Mouse (Mus musculus): ENCODE data around the gene Gm826. TPM values are rescaled to one million over a fixed set of nuclear protein-coding genes. Genes with fewer than 3 reads are reported as not detected.

Gm826 gene
- polyA plus RNA-seq, 1 experiment from 2014 or later: not detected

GRCm38 (mm10) chr2:160351038-160351574, 17.1 kb upstream of the Gm826 start:
- Histone ChIP-seq H3K4me3 (replicated peaks) (no peak overlapping the region), H3K4me1 (no peaks in the 10 kb centered on the region), H3K9ac (replicated peaks) (no peak overlapping the region), H3K27me3 (replicated peaks) (peaks cover 20% of the 10 kb centered on the region), H3K9me3 (replicated peaks) (no peaks in the 10 kb centered on the region), H3K27ac (replicated peaks) (no peak overlapping the region), H3K4me2 (no peak overlapping the region), H3K36me3 (no peaks in the 10 kb centered on the region)
- no peak for ATAC-seq (ENCODE audit: low FRiP score)
- 25% methylated on average over 8 of the region's 8 CpGs for WGBS

GRCm38 (mm10) chr2:160349578-160349977, 15.6 kb upstream of the Gm826 start:
- Histone ChIP-seq H3K4me1 (no peaks in the 10 kb centered on the region), H3K9me3 (replicated peaks) (no peaks in the 10 kb centered on the region), H3K4me3 (replicated peaks) (no peak overlapping the region), H3K9ac (replicated peaks) (no peak overlapping the region), H3K27ac (replicated peaks) (no peak overlapping the region), H3K4me2 (no peak overlapping the region), H3K27me3 (replicated peaks) (peaks cover 19% of the 10 kb centered on the region), H3K36me3 (no peaks in the 10 kb centered on the region)
- no peak for ATAC-seq (ENCODE audit: low FRiP score)
- 85% methylated on average over 4 of the region's 4 CpGs for WGBS

GRCm38 (mm10) chr2:160348796-160349195, 14.8 kb upstream of the Gm826 start:
- Histone ChIP-seq H3K4me2 (no peak overlapping the region), H3K36me3 (no peaks in the 10 kb centered on the region), H3K4me3 (replicated peaks) (no peak overlapping the region), H3K27me3 (replicated peaks) (peaks cover 17% of the 10 kb centered on the region), H3K9ac (replicated peaks) (no peak overlapping the region), H3K27ac (replicated peaks) (no peak overlapping the region), H3K9me3 (replicated peaks) (no peaks in the 10 kb centered on the region), H3K4me1 (no peaks in the 10 kb centered on the region)
- ATAC-seq (ENCODE audit: low FRiP score): no peak
- 39% methylated on average over 7 of the region's 7 CpGs for WGBS

GRCm38 (mm10) chr2:160348072-160348604, 14.2 kb upstream of the Gm826 start:
- Histone ChIP-seq H3K36me3 (no peaks in the 10 kb centered on the region), H3K27ac (replicated peaks) (no peak overlapping the region), H3K4me2 (no peak overlapping the region), H3K4me3 (replicated peaks) (no peak overlapping the region), H3K27me3 (replicated peaks) (peaks cover 11% of the 10 kb centered on the region; the same call in 1 of the 2 replicates), H3K9me3 (replicated peaks) (no peaks in the 10 kb centered on the region), H3K4me1 (no peaks in the 10 kb centered on the region), H3K9ac (replicated peaks) (no peak overlapping the region)
- ATAC-seq (ENCODE audit: low FRiP score): no peak
- 66% methylated on average over 4 of the region's 4 CpGs for WGBS

- H3K36me3 ChIP-seq: no peaks in the 10 kb centered on the region
- H3K27me3 ChIP-seq (replicated peaks): peaks cover 7% of the 10 kb centered on the region; the same call in 1 of the 2 replicates
- no peak overlapping the region for H3K27ac ChIP-seq (replicated peaks)
- ATAC-seq (ENCODE audit: low FRiP score): no peak
- no peak overlapping the region for H3K4me2 ChIP-seq
- H3K4me1 ChIP-seq: no peaks in the 10 kb centered on the region
- H3K4me3 ChIP-seq (replicated peaks): no peak overlapping the region
- H3K9me3 ChIP-seq (replicated peaks): no peaks in the 10 kb centered on the region
- no peak overlapping the region for H3K9ac ChIP-seq (replicated peaks)
These were observed 11.7 kb upstream of the Gm826 start for GRCm38 (mm10) chr2:160345644-160346043.

GRCm38 (mm10) chr2:160340121-160340520, 6.2 kb upstream of the Gm826 start:
- H3K4me2 ChIP-seq: no peak overlapping the region
- no peak overlapping the region for H3K27ac ChIP-seq (replicated peaks)

GRCm38 (mm10) chr2:160339595-160339994, 5.6 kb upstream of the Gm826 start:
- Histone ChIP-seq H3K27me3 (replicated peaks) (0 out of 2 replicates have a peak, but pooled peaks cover 6% of the 10 kb centered on the region), H3K36me3 (no peaks in the 10 kb centered on the region), H3K9ac (replicated peaks) (no peak overlapping the region), H3K27ac (replicated peaks) (no peak overlapping the region), H3K4me2 (no peak overlapping the region), H3K4me1 (no peaks in the 10 kb centered on the region), H3K9me3 (replicated peaks) (no peaks in the 10 kb centered on the region), H3K4me3 (replicated peaks) (no peak overlapping the region)
- no peak for ATAC-seq (ENCODE audit: low FRiP score)
- WGBS: 97% methylated on average over 5 of the region's 5 CpGs

More at GRCm38 (mm10) chr2:160340121-160340520, 6.2 kb upstream of the Gm826 start:
- Histone ChIP-seq H3K4me3 (replicated peaks) (no peak overlapping the region), H3K4me1 (no peaks in the 10 kb centered on the region), H3K36me3 (no peaks in the 10 kb centered on the region), H3K9me3 (replicated peaks) (no peaks in the 10 kb centered on the region), H3K9ac (replicated peaks) (no peak overlapping the region), H3K27me3 (replicated peaks) (0 out of 2 replicates have a peak, but pooled peaks cover 6% of the 10 kb centered on the region)
- no peak for ATAC-seq (ENCODE audit: low FRiP score)
- WGBS: 77% methylated on average over 4 of the region's 4 CpGs

GRCm38 (mm10) chr2:160336053-160336452, 2.1 kb upstream of the Gm826 start:
- Histone ChIP-seq H3K9me3 (replicated peaks) (no peaks in the 10 kb centered on the region), H3K27ac (replicated peaks) (no peak overlapping the region), H3K4me2 (no peak overlapping the region), H3K27me3 (replicated peaks) (peaks cover 6% of the 10 kb centered on the region; the same call in 1 of the 2 replicates), H3K9ac (replicated peaks) (no peak overlapping the region), H3K4me1 (peaks cover 4% of the 10 kb centered on the region; the same call in 1 of the 2 replicates), H3K4me3 (replicated peaks) (no peak overlapping the region), H3K36me3 (no peaks in the 10 kb centered on the region)
- 61% methylated on average over 2 of the region's 2 CpGs for WGBS
- no peak for ATAC-seq (ENCODE audit: low FRiP score)

GRCm38 (mm10) chr2:160335043-160335442, 1.1 kb upstream of the Gm826 start:
- Histone ChIP-seq H3K4me3 (replicated peaks) (no peak overlapping the region), H3K4me2 (no peak overlapping the region), H3K9ac (replicated peaks) (no peak overlapping the region), H3K36me3 (no peaks in the 10 kb centered on the region), H3K9me3 (replicated peaks) (no peaks in the 10 kb centered on the region), H3K4me1 (peaks cover 4% of the 10 kb centered on the region; the same call in 1 of the 2 replicates), H3K27ac (replicated peaks) (no peak overlapping the region), H3K27me3 (replicated peaks) (peaks cover 6% of the 10 kb centered on the region; the same call in 1 of the 2 replicates)
- WGBS: 76% methylated on average over 1 of the region's 1 CpGs
- no peak for ATAC-seq (ENCODE audit: low FRiP score)

GRCm38 (mm10) chr2:160332516-160333325, 1.2 kb downstream of the Gm826 start:
- ATAC-seq (ENCODE audit: low FRiP score): no peak
- no peaks in the 10 kb centered on the region for H3K36me3 ChIP-seq
- H3K9me3 ChIP-seq (replicated peaks): no peaks in the 10 kb centered on the region
- 85% methylated on average over 12 of the region's 12 CpGs for WGBS
- H3K4me1 ChIP-seq: peaks cover 10% of the 10 kb centered on the region; the same call in 1 of the 2 replicates
- no peak overlapping the region for H3K27ac ChIP-seq (replicated peaks)
- peaks cover 3% of the 10 kb centered on the region; the same call in 1 of the 2 replicates for H3K27me3 ChIP-seq (replicated peaks)
- H3K9ac ChIP-seq (replicated peaks): no peak overlapping the region
- no peak overlapping the region for H3K4me2 ChIP-seq
- no peak overlapping the region for H3K4me3 ChIP-seq (replicated peaks)

- 0 out of 2 replicates have a peak, but pooled peaks cover 6% of the 10 kb centered on the region for H3K4me1 ChIP-seq
- WGBS: 50% methylated on average over 9 of the region's 9 CpGs
- H3K9ac ChIP-seq (replicated peaks): no peak overlapping the region
- no peaks in the 10 kb centered on the region for H3K9me3 ChIP-seq (replicated peaks)
- H3K4me2 ChIP-seq: no peak overlapping the region
- ATAC-seq (ENCODE audit: low FRiP score): no peak
- H3K27ac ChIP-seq (replicated peaks): no peak overlapping the region
- H3K4me3 ChIP-seq (replicated peaks): no peak overlapping the region
- H3K27me3 ChIP-seq (replicated peaks): peaks cover 1% of the 10 kb centered on the region; the same call in 1 of the 2 replicates
- H3K36me3 ChIP-seq: no peaks in the 10 kb centered on the region
These were observed 5.1 kb downstream of the Gm826 start for GRCm38 (mm10) chr2:160328886-160329285.

- WGBS: 87% methylated on average over 4 of the region's 4 CpGs
- ATAC-seq (ENCODE audit: low FRiP score): no peak
- Histone ChIP-seq H3K27me3 (replicated peaks) (no peaks in the 10 kb centered on the region), H3K27ac (replicated peaks) (no peak overlapping the region), H3K9ac (replicated peaks) (no peak overlapping the region), H3K4me3 (replicated peaks) (no peak overlapping the region), H3K4me2 (no peak overlapping the region), H3K4me1 (0 out of 2 replicates have a peak, but pooled peaks cover 6% of the 10 kb centered on the region), H3K36me3 (no peaks in the 10 kb centered on the region), H3K9me3 (replicated peaks) (no peaks in the 10 kb centered on the region)
These were observed 6.2 kb downstream of the Gm826 start for GRCm38 (mm10) chr2:160327716-160328115.

Measured in neural tube, embryonic 15.5 days (tissue).